Mouse (Mus musculus) heart, embryonic 10.5 days (tissue): ENCODE results near the gene Ppm1g. TPM values are rescaled to one million over a fixed set of nuclear protein-coding genes. Genes with fewer than 3 reads are reported as not detected.

Experiments
- DNase-seq: peaks from one replicate; pipeline ENCODE4 v3.0.0-alpha.2; 2017; ENCODE audit warnings: low spot score
- H3K27ac ChIP-seq: fragments of 300-500 bp; sonication (generic); 2 replicates; pipeline ENCODE4 v1.5.1; 2016; ENCODE audit warnings: mild to moderate bottlenecking
- H3K27me3 ChIP-seq: fragments of 300-500 bp; sonication (generic); 2 replicates; pipeline ENCODE4 v1.6.1; 2016; ENCODE audit warnings: mild to moderate bottlenecking; ENCODE audit not compliant: poor library complexity, insufficient read depth, severe bottlenecking
- H3K36me3 ChIP-seq: fragments of 300-500 bp; sonication (generic); 2 replicates; pipeline ENCODE4 v1.6.1; 2016; ENCODE audit warnings: mild to moderate bottlenecking, moderate library complexity
- H3K4me1 ChIP-seq: fragments of 300-500 bp; sonication (generic); 2 replicates; pipeline ENCODE4 v1.6.1; 2016; ENCODE audit warnings: mild to moderate bottlenecking
- H3K4me3 ChIP-seq: fragments of 300-500 bp; sonication (generic); 2 replicates; pipeline ENCODE4 v1.5.1; 2016; ENCODE audit warnings: mild to moderate bottlenecking, moderate library complexity
- H3K9me3 ChIP-seq: fragments of 300-500 bp; sonication (generic); 2 replicates; pipeline ENCODE4 v1.6.1; 2016; ENCODE audit warnings: mild to moderate bottlenecking, moderate library complexity
- WGBS: fragments of 180-500 bp; shearing (Covaris S2); methylation state at CpG from one replicate; pipeline ENCODE4 v1.1.7; 2016; 5-methylcytosine and 5-hydroxymethylcytosine counted together
- polyA plus RNA-seq: library from polyadenylated mRNA; unstranded; fragments of >200 nt; fragmentation: Nextera tagmentation; extraction: Ambion mirVana; gene quantifications from 2 replicates; pipeline ENCODE4 v1.2.1, GENCODE M21; 2016

The Ppm1g gene
- 148 and 151 TPM in 2 replicates for polyA plus RNA-seq

- under 1% methylated on average over 70 of the region's 70 CpGs for WGBS
- H3K27me3 ChIP-seq, result no peaks in the 10 kb centered on the region
- no peaks in the 10 kb centered on the region for H3K9me3 ChIP-seq
- no peaks in the 10 kb centered on the region for H3K36me3 ChIP-seq
- peak within 1 kb of the TSS; percentile 99 for H3K4me3 ChIP-seq
- peak within 1 kb of the TSS; percentile 97 for H3K27ac ChIP-seq
- peaks cover 9% of the 10 kb centered on the region; the same call in 1 of the 2 replicates for H3K4me1 ChIP-seq
- DNase-seq, result peak; percentile 97
Observed at GRCm38 (mm10) chr5:31220448-31221303, at the start of gene Ppm1g. Gene Ppm1g, minus strand, starts transcription at chr5:31220687.

- H3K36me3 ChIP-seq, result peaks cover 94% of the 10 kb centered on the region
Observed at GRCm38 (mm10) chr5:31267686-31268085, 47.2 kb upstream of the Ppm1g start.

GRCm38 (mm10) chr5:31266101-31266500 lies 45.6 kb upstream of the Ppm1g start:
- Histone ChIP-seq H3K27ac (no peak overlapping the region), H3K4me3 (no peak overlapping the region), H3K27me3 (no peaks in the 10 kb centered on the region), H3K9me3 (no peaks in the 10 kb centered on the region), H3K36me3 (peaks cover 95% of the 10 kb centered on the region), H3K4me1 (no peaks in the 10 kb centered on the region)
- 85% methylated on average over 7 of the region's 7 CpGs for WGBS
- DNase-seq, result no peak

More at GRCm38 (mm10) chr5:31267686-31268085, 47.2 kb upstream of the Ppm1g start:
- H3K27ac ChIP-seq, result no peak overlapping the region
- no peaks in the 10 kb centered on the region for H3K27me3 ChIP-seq
- DNase-seq, result no peak
- H3K4me3 ChIP-seq, result no peak overlapping the region
- 81% methylated on average over 6 of the region's 6 CpGs for WGBS
- H3K9me3 ChIP-seq, result no peaks in the 10 kb centered on the region
- H3K4me1 ChIP-seq, result no peaks in the 10 kb centered on the region

- Histone ChIP-seq H3K36me3 (peaks cover 83% of the 10 kb centered on the region), H3K4me3 (no peak overlapping the region), H3K27ac (no peak overlapping the region), H3K9me3 (no peaks in the 10 kb centered on the region), H3K27me3 (no peaks in the 10 kb centered on the region), H3K4me1 (peaks cover 22% of the 10 kb centered on the region)
- WGBS, result 79% methylated on average over 11 of the region's 11 CpGs
- DNase-seq, result peak; percentile 71
Observed at GRCm38 (mm10) chr5:31257616-31258015, 37.1 kb upstream of the Ppm1g start.

GRCm38 (mm10) chr5:31255971-31256370 lies 35.5 kb upstream of the Ppm1g start:
- no peaks in the 10 kb centered on the region for H3K9me3 ChIP-seq
- H3K27ac ChIP-seq, result no peak overlapping the region
- peaks cover 38% of the 10 kb centered on the region for H3K4me1 ChIP-seq
- peaks cover 82% of the 10 kb centered on the region for H3K36me3 ChIP-seq
- no peak overlapping the region for H3K4me3 ChIP-seq
- 92% methylated on average over 2 of the region's 2 CpGs for WGBS
- H3K27me3 ChIP-seq, result no peaks in the 10 kb centered on the region
- DNase-seq, result no peak

GRCm38 (mm10) chr5:31255381-31255780 lies 34.9 kb upstream of the Ppm1g start:
- WGBS, result 91% methylated on average over 2 of the region's 2 CpGs
- H3K36me3 ChIP-seq, result peaks cover 82% of the 10 kb centered on the region
- H3K4me3 ChIP-seq, result no peak overlapping the region
- H3K27me3 ChIP-seq, result no peaks in the 10 kb centered on the region
- H3K4me1 ChIP-seq, result peaks cover 44% of the 10 kb centered on the region
- DNase-seq, result peak; percentile 73
- no peaks in the 10 kb centered on the region for H3K9me3 ChIP-seq
- no peak overlapping the region for H3K27ac ChIP-seq

GRCm38 (mm10) chr5:31254901-31255300 lies 34.4 kb upstream of the Ppm1g start:
- Histone ChIP-seq H3K27me3 (no peaks in the 10 kb centered on the region), H3K4me3 (no peak overlapping the region), H3K9me3 (no peaks in the 10 kb centered on the region), H3K36me3 (peaks cover 82% of the 10 kb centered on the region), H3K27ac (no peak overlapping the region), H3K4me1 (peaks cover 49% of the 10 kb centered on the region)
- WGBS, result 79% methylated on average over 8 of the region's 8 CpGs
- DNase-seq, result peak; percentile 54

GRCm38 (mm10) chr5:31254452-31254851 lies 34.0 kb upstream of the Ppm1g start:
- DNase-seq, result peak; percentile 71
- Histone ChIP-seq H3K9me3 (no peaks in the 10 kb centered on the region), H3K36me3 (peaks cover 82% of the 10 kb centered on the region), H3K4me1 (peaks cover 49% of the 10 kb centered on the region), H3K27ac (peak overlapping the region; percentile 75; the same call in 1 of the 2 replicates), H3K27me3 (no peaks in the 10 kb centered on the region), H3K4me3 (no peak overlapping the region)
- 84% methylated on average over 7 of the region's 7 CpGs for WGBS

- peak; percentile 77 for DNase-seq
- WGBS, result 75% methylated on average over 8 of the region's 8 CpGs
- Histone ChIP-seq H3K36me3 (peaks cover 84% of the 10 kb centered on the region), H3K9me3 (no peaks in the 10 kb centered on the region), H3K4me1 (peaks cover 49% of the 10 kb centered on the region), H3K4me3 (no peak overlapping the region), H3K27ac (peak overlapping the region; percentile 75), H3K27me3 (no peaks in the 10 kb centered on the region)
Observed at GRCm38 (mm10) chr5:31253806-31254205, 33.3 kb upstream of the Ppm1g start.

GRCm38 (mm10) chr5:31252795-31253545 lies 32.5 kb upstream of the Ppm1g start:
- H3K4me3 ChIP-seq, result no peak overlapping the region
- peaks cover 85% of the 10 kb centered on the region for H3K36me3 ChIP-seq
- DNase-seq, result peak; percentile 66
- peak overlapping the region; percentile 81 for H3K27ac ChIP-seq
- WGBS, result 80% methylated on average over 16 of the region's 16 CpGs
- H3K27me3 ChIP-seq, result no peaks in the 10 kb centered on the region
- H3K9me3 ChIP-seq, result no peaks in the 10 kb centered on the region
- H3K4me1 ChIP-seq, result peaks cover 49% of the 10 kb centered on the region

GRCm38 (mm10) chr5:31252151-31252550 lies 31.7 kb upstream of the Ppm1g start:
- WGBS, result 49% methylated on average over 10 of the region's 10 CpGs
- no peaks in the 10 kb centered on the region for H3K27me3 ChIP-seq
- peaks cover 87% of the 10 kb centered on the region for H3K36me3 ChIP-seq
- H3K4me3 ChIP-seq, result peak overlapping the region; percentile 59
- peaks cover 49% of the 10 kb centered on the region for H3K4me1 ChIP-seq
- peak overlapping the region; percentile 81; the same call in 1 of the 2 replicates for H3K27ac ChIP-seq
- peak; percentile 73 for DNase-seq
- H3K9me3 ChIP-seq, result no peaks in the 10 kb centered on the region

GRCm38 (mm10) chr5:31251541-31252101 lies 31.1 kb upstream of the Ppm1g start, which contains the start of gene Krtcap3:
Gene Krtcap3, plus strand, starts transcription at chr5:31251691.
- H3K36me3 ChIP-seq, result peaks cover 90% of the 10 kb centered on the region
- no peak for DNase-seq
- 15% methylated on average over 44 of the region's 47 CpGs for WGBS
- no peaks in the 10 kb centered on the region for H3K27me3 ChIP-seq
- H3K27ac ChIP-seq, result peak within 1 kb of the TSS; percentile 81
- H3K4me3 ChIP-seq, result peak within 1 kb of the TSS; percentile 59
- H3K9me3 ChIP-seq, result no peaks in the 10 kb centered on the region
- H3K4me1 ChIP-seq, result peaks cover 49% of the 10 kb centered on the region
